Mouse (Mus musculus): ENCODE measurements around the gene Vmn2r106. TPM values are rescaled to one million over a fixed set of nuclear protein-coding genes. Genes with fewer than 3 reads are reported as not detected.

Gene Vmn2r106
- polyA plus RNA-seq (2015; fragmentation: Nextera tagmentation; extraction: Ambion mirVana): not detected in 2 replicates

DNA sequence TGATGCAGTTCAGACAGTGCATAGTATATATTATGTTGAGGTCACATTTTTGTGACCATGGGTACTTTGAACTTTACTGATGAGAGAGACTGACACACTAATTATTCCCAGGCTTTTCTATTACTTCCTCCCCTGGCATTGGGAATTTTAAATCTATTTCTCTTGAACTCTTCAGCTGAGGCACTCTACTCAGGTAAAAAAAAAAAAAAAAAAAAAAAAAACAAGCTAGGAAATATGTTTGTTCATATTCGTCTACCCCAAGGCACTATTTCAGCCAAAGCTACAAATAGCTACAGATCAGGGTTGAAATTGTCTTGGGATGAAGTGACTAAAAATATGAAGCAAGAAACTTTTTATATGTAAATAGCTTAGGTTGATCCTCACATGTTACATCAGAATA is at the start of gene Vmn2r106:
Gene Vmn2r106 (minus strand): TSS at position 101 of the 400 bp plus-strand sequence.
- no peak within 1 kb of the TSS for H3K27ac ChIP-seq
- WGBS: 85% methylated on average over 1 of the region's 1 CpGs
- 0 out of 2 replicates have a peak, but pooled peaks cover 3% of the 10 kb centered on the region for H3K9me3 ChIP-seq
- no peak for ATAC-seq (replicated peaks)
- no peak within 1 kb of the TSS for H3K4me2 ChIP-seq
- H3K4me1 ChIP-seq: no peaks in the 10 kb centered on the region
- no peak within 1 kb of the TSS for H3K9ac ChIP-seq
- H3K4me3 ChIP-seq: no peak within 1 kb of the TSS
- no peaks in the 10 kb centered on the region for H3K27me3 ChIP-seq (replicated peaks)
- H3K36me3 ChIP-seq (replicated peaks): no peaks in the 10 kb centered on the region

DNA sequence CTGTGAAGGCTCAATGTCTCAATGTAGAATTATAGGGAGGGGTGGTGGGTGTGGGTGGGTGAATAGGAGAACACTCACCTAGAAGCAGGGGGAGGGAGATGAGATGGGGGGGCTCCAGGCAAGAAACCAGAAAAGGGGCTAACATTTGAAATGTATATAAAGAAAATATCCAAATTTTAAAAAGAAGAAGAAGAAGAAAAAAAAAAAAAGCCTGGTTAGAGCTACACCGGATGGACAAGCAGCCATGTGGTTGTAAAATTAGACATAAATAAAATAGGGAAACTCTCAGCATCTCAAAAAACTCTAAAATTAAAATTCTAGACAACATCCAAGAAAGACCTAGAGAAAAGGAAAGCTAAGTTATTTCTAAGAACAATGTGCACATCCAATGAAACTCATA is 20.4 kb upstream of the Vmn2r106 start:
- WGBS: 89% methylated on average over 1 of the region's 1 CpGs
- ATAC-seq (replicated peaks): no peak
- Histone ChIP-seq H3K9ac (no peak overlapping the region), H3K4me2 (no peak overlapping the region), H3K9me3 (peaks cover 6% of the 10 kb centered on the region; the same call in 1 of the 2 replicates), H3K36me3 (replicated peaks) (no peaks in the 10 kb centered on the region), H3K4me1 (no peaks in the 10 kb centered on the region), H3K27ac (no peak overlapping the region), H3K27me3 (replicated peaks) (no peaks in the 10 kb centered on the region), H3K4me3 (no peak overlapping the region)

DNA sequence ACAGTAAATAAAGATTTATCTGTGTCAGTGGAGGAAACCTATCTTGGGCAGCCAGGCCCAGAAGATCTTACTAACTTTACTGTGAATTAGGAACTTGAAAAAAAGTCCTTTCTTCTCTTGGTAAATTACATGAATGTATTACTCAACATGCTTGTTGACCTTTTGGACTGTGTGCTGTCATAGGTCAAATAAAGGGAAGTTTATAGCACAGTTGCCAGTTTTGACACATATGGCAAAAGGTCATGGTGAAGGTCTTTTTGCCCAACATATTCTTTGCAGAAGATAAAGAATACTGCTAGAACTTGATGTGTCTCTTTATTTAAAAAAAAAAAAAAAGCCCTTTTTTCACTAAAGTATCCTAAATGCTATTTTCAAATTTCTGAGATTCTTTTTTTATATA is 1.6 kb upstream of the Vmn2r106 start:
- ATAC-seq (replicated peaks): no peak
- Histone ChIP-seq H3K4me1 (no peaks in the 10 kb centered on the region), H3K9ac (no peak overlapping the region), H3K9me3 (0 out of 2 replicates have a peak, but pooled peaks cover 3% of the 10 kb centered on the region), H3K27ac (no peak overlapping the region), H3K4me3 (no peak overlapping the region), H3K27me3 (replicated peaks) (no peaks in the 10 kb centered on the region), H3K4me2 (no peak overlapping the region), H3K36me3 (replicated peaks) (no peaks in the 10 kb centered on the region)

DNA sequence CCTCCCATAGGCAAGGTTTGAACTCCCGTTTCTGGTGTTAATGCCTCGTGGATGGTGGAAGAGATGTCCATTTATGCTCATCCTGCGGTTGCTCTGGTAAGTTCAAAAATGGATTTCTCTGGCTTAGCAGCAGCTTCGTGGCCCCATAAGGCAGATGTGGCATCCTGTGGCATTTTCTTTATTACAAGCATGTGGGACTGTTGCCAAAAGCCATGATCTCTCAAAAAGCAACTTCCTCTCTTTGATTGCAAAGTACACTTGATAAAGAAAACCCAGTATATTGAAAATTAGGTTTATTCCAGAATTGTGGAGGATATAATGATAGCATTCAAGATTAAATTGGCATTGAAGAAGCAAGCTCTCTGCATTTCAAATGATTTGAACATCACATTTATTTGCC is 29.8 kb downstream of the Vmn2r106 start:
- no peak overlapping the region for H3K27ac ChIP-seq
- peaks cover 13% of the 10 kb centered on the region; the same call in 1 of the 2 replicates for H3K9me3 ChIP-seq
- H3K36me3 ChIP-seq (replicated peaks): no peaks in the 10 kb centered on the region
- 67% methylated on average over 4 of the region's 4 CpGs for WGBS
- no peak for ATAC-seq (replicated peaks)
- no peaks in the 10 kb centered on the region for H3K4me1 ChIP-seq
- H3K9ac ChIP-seq: no peak overlapping the region
- no peak overlapping the region for H3K4me2 ChIP-seq
- H3K27me3 ChIP-seq (replicated peaks): no peaks in the 10 kb centered on the region
- no peak overlapping the region for H3K4me3 ChIP-seq

DNA sequence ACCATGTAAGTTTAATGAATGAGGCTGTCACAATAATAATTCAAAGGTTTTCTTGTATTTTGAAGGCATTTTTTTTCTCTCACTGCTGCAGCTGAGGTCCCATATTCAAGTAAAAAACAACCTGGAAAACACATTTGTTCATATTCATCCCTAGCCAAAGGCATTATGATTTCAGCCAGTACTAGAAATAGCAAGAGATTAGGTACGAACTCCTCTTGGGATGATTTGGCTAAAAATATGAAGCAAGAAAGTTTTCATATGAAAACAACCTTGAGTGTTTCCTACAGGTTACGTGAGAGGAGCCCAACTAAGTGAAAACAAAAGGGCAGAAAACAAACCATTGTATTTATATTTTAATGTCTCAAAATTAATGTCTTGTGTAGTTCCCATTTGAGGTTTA is 50.4 kb downstream of the Vmn2r106 start, which contains the start of gene Vmn2r105:
Gene Vmn2r105 (minus strand): TSS at position 101 of the 400 bp plus-strand sequence.
- no peak for ATAC-seq (replicated peaks)
- Histone ChIP-seq H3K36me3 (replicated peaks) (no peaks in the 10 kb centered on the region), H3K27me3 (replicated peaks) (no peaks in the 10 kb centered on the region), H3K9ac (no peak within 1 kb of the TSS), H3K4me2 (no peak within 1 kb of the TSS), H3K27ac (no peak within 1 kb of the TSS), H3K9me3 (peaks cover under 1% of the 10 kb centered on the region; the same call in 1 of the 2 replicates), H3K4me1 (no peaks in the 10 kb centered on the region), H3K4me3 (no peak within 1 kb of the TSS)
- WGBS: 72% methylated on average over 2 of the region's 2 CpGs

Other genes starting within 250 kb of the Vmn2r106 start
- not detected in 2 replicates for gene Vmn2r104, start 237.2 kb downstream of the Vmn2r106 start, polyA plus RNA-seq (2015; fragmentation: Nextera tagmentation; extraction: Ambion mirVana)
- gene Fpr-rs7, start 171.3 kb downstream of the Vmn2r106 start, polyA plus RNA-seq (2015; fragmentation: Nextera tagmentation; extraction: Ambion mirVana): not detected in 2 replicates
- gene Fpr-rs6, start 102.5 kb downstream of the Vmn2r106 start, polyA plus RNA-seq (2015; fragmentation: Nextera tagmentation; extraction: Ambion mirVana): not detected in 2 replicates
- gene Vmn2r105, start 50.5 kb downstream of the Vmn2r106 start, polyA plus RNA-seq (2015; fragmentation: Nextera tagmentation; extraction: Ambion mirVana): not detected in 2 replicates
- gene Vmn2r107, start 59.7 kb upstream of the Vmn2r106 start, polyA plus RNA-seq (2015; fragmentation: Nextera tagmentation; extraction: Ambion mirVana): not detected in 2 replicates
- gene Vmn1r224, start 128.6 kb upstream of the Vmn2r106 start, polyA plus RNA-seq (2015; fragmentation: Nextera tagmentation; extraction: Ambion mirVana): not detected in 2 replicates
- gene Vmn2r108, start 195.8 kb upstream of the Vmn2r106 start, polyA plus RNA-seq (2015; fragmentation: Nextera tagmentation; extraction: Ambion mirVana): not detected in 2 replicates
- not detected in 2 replicates for gene Vmn1r225, start 212.6 kb upstream of the Vmn2r106 start, polyA plus RNA-seq (2015; fragmentation: Nextera tagmentation; extraction: Ambion mirVana)